Comparison of ENCODE assay signal across 26 mouse cellular contexts in genomic region chr14:98605772-98606171, GRCm38 (mm10).
DNase-seq lines count a peak whose midpoint lies in the region; ATAC-seq and TF ChIP-seq lines count a peak whose summit lies in the region.
"Had no signal": no experiment of that assay in that cellular context is flagged by ENCODE, and none has a peak within 500 bp of the region (broad histone marks: within the 10 kb centered on the region; RNA-seq: fewer than 3 reads in every experiment).

No protein-coding gene starts in this region.

- H3K4me3 ChIP-seq in MEL (ENCODE audit: control insufficient read depth in 1 of 2, insufficient read depth in 1 of 2, low read depth in 2 of 2, low read length in 2 of 2), result no peak overlapping the region
- H3K4me3 ChIP-seq: embryonic facial prominence, embryonic 12.5 days; embryonic facial prominence, embryonic 15.5 days; forebrain, embryonic 12.5 days; forebrain, embryonic 15.5 days; heart, adult 2 months; heart, embryonic 10.5 days; heart, embryonic 13.5 days; hindbrain, embryonic 12.5 days; hindbrain, embryonic 15.5 days had no signal

- H3K79me2 ChIP-seq in MEL (ENCODE audit: control insufficient read depth, insufficient read depth, low read length, poor library complexity), result no peaks in the 10 kb centered on the region

- H3K9ac ChIP-seq in MEL (ENCODE audit: control insufficient read depth, low read depth, low read length, poor library complexity, severe bottlenecking), result no peak overlapping the region
- H3K9ac ChIP-seq: embryonic facial prominence, embryonic 12.5 days; embryonic facial prominence, embryonic 15.5 days; forebrain, embryonic 12.5 days; forebrain, embryonic 15.5 days; heart, embryonic 13.5 days; hindbrain, embryonic 12.5 days; hindbrain, embryonic 15.5 days had no signal

- no peak overlapping the region for H3K27ac ChIP-seq in MEL (ENCODE audit: control insufficient read depth, low read depth, low read length)
- H3K27ac ChIP-seq: embryonic facial prominence, embryonic 12.5 days; embryonic facial prominence, embryonic 15.5 days; forebrain, embryonic 12.5 days; forebrain, embryonic 15.5 days; heart, adult 2 months; heart, embryonic 10.5 days; heart, embryonic 13.5 days; hindbrain, embryonic 12.5 days; hindbrain, embryonic 15.5 days had no signal

- H3K9me3 ChIP-seq in MEL (replicated peaks; ENCODE audit: insufficient read depth, low read length), result no peaks in the 10 kb centered on the region
- H3K9me3 ChIP-seq: embryonic facial prominence, embryonic 12.5 days; embryonic facial prominence, embryonic 15.5 days; forebrain, embryonic 12.5 days; forebrain, embryonic 15.5 days; heart, embryonic 10.5 days; heart, embryonic 13.5 days; hindbrain, embryonic 12.5 days; hindbrain, embryonic 15.5 days had no signal

- TF ChIP-seq POLR2A in MEL (IDR thresholded peaks at IDR 0.05; ENCODE audit: control insufficient read depth in 1 of 2, insufficient read depth in 1 of 2, low read depth in 1 of 2, low read length in 2 of 2, poor library complexity in 1 of 2), result no peak

- H3K27me3 ChIP-seq in MEL (ENCODE audit: control insufficient read depth in 1 of 2, insufficient read depth in 2 of 2, low read length in 2 of 2), result no peaks in the 10 kb centered on the region
- H3K27me3 ChIP-seq: embryonic facial prominence, embryonic 12.5 days; embryonic facial prominence, embryonic 15.5 days; forebrain, embryonic 12.5 days; forebrain, embryonic 15.5 days; heart, embryonic 13.5 days; hindbrain, embryonic 12.5 days; hindbrain, embryonic 15.5 days had no signal

- no peak for TF ChIP-seq EP300 in MEL (IDR thresholded peaks at IDR 0.05; ENCODE audit: low read depth in 1 of 2, low read length in 2 of 2)

- DNase-seq in 416B (ENCODE audit: low read depth) (peak; percentile 79), MEL (ENCODE audit: low read depth, low spot score) (peak; percentile 9)
- no peak for DNase-seq in Muller cell, postnatal 12 days (ENCODE audit: inconsistent ontology term)
- no peak for DNase-seq in frontal cortex, postnatal 10 days (ENCODE audit: low spot score in 2 of 2)
- DNase-seq in layer of hippocampus, adult 18-20 months (ENCODE audit: low spot score in 2 of 2), result no peak
- DNase-seq: adrenal gland, adult 8-10 months; adrenal gland, postnatal 25 days; cerebellum, adult 18-20 months; cerebellum, adult 9-10 months; cerebellum, postnatal 14 days; gastrocnemius, postnatal 25 days; heart, adult 2 months; heart, postnatal 14 days; heart, postnatal 4 days had no signal

- ATAC-seq in granulocyte monocyte progenitor cell, adult 5-6 weeks (replicated peaks; ENCODE audit: poor library complexity, severe bottlenecking), result peak; percentile 100
- ATAC-seq in megakaryocyte, adult 5-6 weeks (ENCODE audit: poor library complexity, severe bottlenecking), result peak; percentile 100
- ATAC-seq: activated CD4-positive, CD25-positive, alpha-beta regulatory T cell, adult 4 months; forebrain, embryonic 15.5 days; intestine, postnatal 0 days had no signal

- no peaks in the 10 kb centered on the region for H3K4me1 ChIP-seq in MEL (ENCODE audit: control insufficient read depth in 1 of 2, insufficient read depth in 2 of 2, low read length in 2 of 2)
- H3K4me1 ChIP-seq: embryonic facial prominence, embryonic 12.5 days; embryonic facial prominence, embryonic 15.5 days; forebrain, embryonic 15.5 days; heart, embryonic 10.5 days; heart, embryonic 13.5 days; hindbrain, embryonic 12.5 days; hindbrain, embryonic 15.5 days had no signal

- no peak for TF ChIP-seq RAD21 in MEL (IDR thresholded peaks at IDR 0.05; ENCODE audit: low read depth, low read length)

- H3K36me3 ChIP-seq in MEL (ENCODE audit: control insufficient read depth in 1 of 2, insufficient read depth in 2 of 2, low read length in 2 of 2), result no peaks in the 10 kb centered on the region
- H3K36me3 ChIP-seq: embryonic facial prominence, embryonic 12.5 days; embryonic facial prominence, embryonic 15.5 days; forebrain, embryonic 12.5 days; forebrain, embryonic 15.5 days; heart, embryonic 10.5 days; heart, embryonic 13.5 days; hindbrain, embryonic 12.5 days; hindbrain, embryonic 15.5 days had no signal

- TF ChIP-seq CTCF in MEL (IDR thresholded peaks at IDR 0.05 in 2 of 3, conservative IDR thresholded peaks at IDR 0.05 in 1 of 3; ENCODE audit: control insufficient read depth in 1 of 3, insufficient read depth in 1 of 3, low read depth in 2 of 3, low read length in 3 of 3, poor library complexity in 1 of 3, severe bottlenecking in 1 of 3), result no peak

TF ChIP-seq in MEL, 35 proteins besides CTCF, POLR2A, EP300 and RAD21:
- TF ChIP-seq NELFE (IDR thresholded peaks at IDR 0.05; ENCODE audit: low read depth, low read length), result no peak
- no peak for TF ChIP-seq NRF1 (IDR thresholded peaks at IDR 0.05; ENCODE audit: insufficient read depth, low read depth, low read length, poor library complexity, severe bottlenecking)
- TF ChIP-seq KAT2A (conservative IDR thresholded peaks at IDR 0.05; ENCODE audit: low read depth, low read length), result no peak
TF ChIP-seq in MEL: peak in this region for 0.

Comparison
In these comparisons a context has a peak if more than half of its experiments do, and no peak if none do; other contexts are left out.
1. DNase-seq: peak in 416B (single experiment) and MEL (single experiment); none in Muller cell, postnatal 12 days (single experiment), frontal cortex, postnatal 10 days (0 of 2) and layer of hippocampus, adult 18-20 months (0 of 2).